Mouse (Mus musculus): Measurements from ENCODE around the gene Thbs2.

The Thbs2 gene

DNA sequence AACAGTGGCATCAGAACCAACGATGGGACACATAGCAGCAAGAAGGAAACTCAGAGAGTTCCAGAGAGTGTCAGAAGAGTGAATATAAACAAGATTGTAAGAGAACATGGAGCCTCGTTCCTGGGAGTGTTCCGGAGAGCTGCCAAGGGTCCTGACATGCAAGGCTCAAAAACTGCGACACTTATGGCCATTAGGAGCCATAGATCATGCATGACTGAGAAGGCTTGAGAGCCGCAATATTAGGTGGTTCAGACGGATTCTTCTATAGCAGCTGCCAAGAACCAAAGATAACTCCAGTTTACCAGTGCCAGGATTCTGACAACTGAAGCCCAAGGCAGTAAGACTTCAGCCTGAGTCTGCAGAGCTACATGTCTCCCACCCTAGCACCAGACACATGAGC lies 3.1 kb upstream of the Thbs2 start:
- no peak for DNase-seq (ENCODE audit: extremely low read depth, insufficient read length, low spot score)

DNA sequence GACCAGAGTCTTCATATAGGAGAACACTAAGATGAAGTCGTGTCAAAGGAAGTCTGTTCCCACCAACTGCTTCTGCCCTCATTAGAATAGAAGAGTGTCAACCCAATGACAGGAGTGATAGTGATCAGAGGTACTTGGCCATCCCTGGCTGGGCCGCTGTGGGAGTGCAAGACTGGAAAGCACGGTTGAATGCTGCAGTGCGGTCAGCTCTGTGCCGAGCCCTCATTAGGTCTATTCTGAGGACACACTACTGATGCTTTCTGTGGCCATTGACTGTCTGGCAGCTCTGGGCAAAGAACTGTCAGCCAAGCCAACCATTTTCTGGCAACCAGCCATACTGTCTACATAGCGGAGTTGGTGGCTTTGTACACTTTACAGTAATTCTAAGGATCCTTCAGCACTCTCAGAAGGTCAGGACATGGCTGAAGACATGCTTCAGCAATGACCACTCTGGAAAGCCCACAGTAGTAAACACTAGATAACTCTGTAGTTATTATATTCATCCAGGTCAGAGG lies 2.3 kb upstream of the Thbs2 start:
- DNase-seq (ENCODE audit: extremely low read depth, insufficient read length, low spot score), result no peak

DNA sequence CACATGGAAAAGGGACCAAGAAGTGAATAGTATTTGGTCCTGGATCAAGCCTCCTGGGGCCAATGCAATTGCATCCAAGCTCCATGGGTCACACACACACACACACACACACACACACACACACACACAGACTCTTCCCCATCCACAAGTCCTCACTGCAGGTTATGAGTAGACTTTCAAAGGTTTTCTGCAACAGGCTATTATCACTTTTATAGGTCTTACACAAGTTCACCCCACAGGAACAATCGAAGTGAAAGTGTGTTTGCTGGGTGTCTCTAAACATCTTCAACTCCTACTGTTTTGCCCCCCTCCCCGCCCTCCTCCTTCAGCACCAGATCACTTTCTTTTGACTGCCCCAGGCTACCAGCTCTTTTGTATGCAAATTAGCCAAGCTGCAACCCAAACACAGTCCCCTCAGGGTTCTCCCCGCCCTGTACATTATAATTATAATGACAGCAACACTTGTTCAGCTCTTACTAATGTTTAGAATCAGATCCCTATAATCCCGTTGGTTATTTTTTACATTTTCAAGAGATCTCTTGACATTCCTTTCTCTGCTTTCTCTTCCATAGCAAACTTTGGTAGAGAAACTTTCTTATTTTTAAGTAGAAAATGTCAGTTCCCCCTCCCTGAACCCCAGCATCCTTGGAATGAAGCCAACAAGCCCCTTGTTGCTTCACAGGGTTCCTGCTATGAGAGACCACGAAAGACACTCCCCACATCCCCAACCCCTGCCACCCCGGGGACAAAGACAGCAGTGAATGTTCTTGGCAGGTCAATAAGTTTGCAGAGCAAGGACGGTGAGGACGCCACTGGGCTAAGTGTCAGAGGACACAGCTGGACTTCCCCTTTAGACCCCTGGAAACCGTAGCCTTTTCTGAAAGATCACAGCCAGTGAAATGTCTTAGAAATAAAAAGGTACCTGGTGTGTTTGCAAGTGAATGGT lies 714 bp downstream of the Thbs2 start:
- no peak for DNase-seq (ENCODE audit: extremely low read depth, insufficient read length, low spot score)

DNA sequence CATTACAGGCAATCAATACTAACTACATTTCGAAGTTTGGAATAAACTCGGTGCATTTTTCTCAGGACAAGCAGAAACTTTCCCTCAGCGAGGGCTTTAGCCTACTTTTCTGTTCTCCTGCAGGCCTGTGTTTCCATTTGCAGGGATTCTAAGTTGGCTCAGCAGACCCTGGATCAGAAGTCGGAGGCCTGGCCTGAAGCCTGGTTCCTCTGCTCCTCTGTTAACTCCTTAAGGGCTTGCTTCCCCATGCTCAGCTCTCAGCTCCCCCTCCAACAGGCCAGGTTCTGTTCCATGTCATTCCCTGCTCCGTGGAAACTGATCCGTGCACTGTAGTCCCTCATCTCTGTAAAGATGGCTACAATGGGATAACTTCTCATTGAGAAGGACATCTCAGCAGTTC lies 2.1 kb downstream of the Thbs2 start:
- DNase-seq (ENCODE audit: extremely low read depth, insufficient read length, low spot score), result no peak

DNA sequence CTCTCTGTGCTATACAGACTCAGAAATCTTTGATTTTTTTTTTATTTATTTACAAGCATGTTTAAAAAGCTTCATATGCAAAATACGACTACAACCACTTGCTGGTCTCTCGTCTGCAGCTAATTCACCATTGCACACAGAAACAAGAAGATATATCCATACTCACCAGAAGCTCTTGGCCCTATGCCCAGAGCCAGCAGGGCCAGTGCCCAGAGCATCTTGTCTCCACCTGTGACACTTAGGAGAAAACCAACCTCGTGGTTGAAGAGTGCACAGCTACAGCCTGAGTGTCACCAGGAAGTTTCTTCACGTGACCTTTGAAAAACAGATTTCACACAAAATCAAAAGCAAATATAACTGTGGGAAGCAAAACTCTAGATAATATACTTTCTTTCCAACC lies 2.8 kb downstream of the Thbs2 start:
- no peak for DNase-seq (ENCODE audit: extremely low read depth, insufficient read length, low spot score)

DNA sequence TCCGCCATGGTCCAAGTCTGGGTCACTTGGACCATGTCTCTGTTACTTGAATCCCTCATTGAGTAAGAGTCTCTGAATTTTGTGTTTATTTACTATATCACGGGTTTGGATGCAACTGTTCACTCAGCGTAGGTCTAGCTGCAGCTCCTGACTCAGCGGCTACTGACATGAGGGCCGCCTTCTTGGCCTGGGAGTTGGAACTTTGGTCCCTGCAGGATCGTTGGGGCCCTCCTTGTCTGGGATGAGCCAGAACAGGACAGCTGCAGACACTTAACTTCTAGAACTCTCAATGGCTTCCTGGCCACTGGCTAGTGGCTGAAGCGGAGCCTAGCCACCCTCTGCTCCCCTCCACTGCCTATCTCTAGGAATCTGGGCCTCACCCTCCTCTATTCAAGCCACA lies 11.2 kb downstream of the Thbs2 start:
- no peak for DNase-seq (ENCODE audit: extremely low read depth, insufficient read length, low spot score)

DNA sequence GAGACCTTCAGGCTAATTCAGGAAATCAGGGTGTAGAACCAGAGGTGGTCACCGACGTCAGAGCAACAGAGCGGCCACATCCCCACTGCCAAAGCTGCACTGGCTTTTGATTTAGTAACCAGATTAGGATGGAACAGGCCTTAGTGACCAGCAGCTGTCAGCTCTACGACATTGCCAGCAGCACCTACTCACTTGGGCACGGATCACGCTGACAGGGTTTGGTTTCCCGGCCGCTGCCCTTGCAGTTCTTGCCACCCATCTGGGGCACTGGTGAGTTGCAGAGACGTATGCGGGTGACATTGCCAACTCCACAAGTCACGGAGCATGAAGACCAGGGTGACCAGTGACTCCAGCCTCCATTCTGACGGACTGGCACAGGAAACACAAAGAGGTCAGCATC lies 13.0 kb downstream of the Thbs2 start:
- DNase-seq (ENCODE audit: extremely low read depth, insufficient read length, low spot score), result no peak

DNA sequence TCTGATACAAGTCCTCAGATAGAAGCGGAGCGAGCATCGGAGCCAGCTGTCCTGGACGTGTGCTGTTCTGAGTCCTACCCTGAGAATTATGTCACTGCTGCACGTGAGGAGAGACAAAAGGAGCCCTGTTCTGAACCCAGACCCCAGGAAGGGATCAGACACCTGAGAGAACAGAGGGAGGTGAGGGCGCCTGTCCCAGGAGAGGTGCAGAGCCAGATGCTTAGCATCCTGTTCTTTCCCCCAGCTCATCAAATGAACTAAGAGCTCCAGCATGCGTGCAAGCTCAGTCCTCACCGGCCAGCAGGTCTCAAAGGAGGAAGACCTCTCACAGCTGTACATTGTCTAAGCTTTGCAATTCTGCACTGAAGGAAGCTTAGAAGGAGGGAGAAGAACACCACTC lies 16.8 kb downstream of the Thbs2 start:
- DNase-seq (ENCODE audit: extremely low read depth, insufficient read length, low spot score), result no peak

DNA sequence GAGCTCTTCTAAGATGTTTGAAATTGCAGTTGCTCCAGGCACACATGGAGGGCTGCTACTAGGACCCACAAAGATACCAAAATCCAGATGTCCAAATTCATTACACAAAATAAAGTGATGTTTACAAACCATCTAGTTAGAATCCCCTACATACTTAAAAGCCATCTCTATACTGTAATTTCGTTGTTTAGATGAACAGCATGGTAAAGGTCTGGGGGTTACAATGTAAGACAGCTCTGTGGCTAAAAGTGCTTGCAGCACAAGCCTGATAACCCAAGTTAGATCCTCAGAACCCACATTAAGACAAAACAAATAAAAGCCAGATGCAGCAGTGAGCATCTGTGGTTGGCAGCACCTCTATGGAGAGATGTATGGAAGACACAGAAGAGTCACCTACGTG lies 18.5 kb downstream of the Thbs2 start:
- DNase-seq (ENCODE audit: extremely low read depth, insufficient read length, low spot score), result no peak

DNA sequence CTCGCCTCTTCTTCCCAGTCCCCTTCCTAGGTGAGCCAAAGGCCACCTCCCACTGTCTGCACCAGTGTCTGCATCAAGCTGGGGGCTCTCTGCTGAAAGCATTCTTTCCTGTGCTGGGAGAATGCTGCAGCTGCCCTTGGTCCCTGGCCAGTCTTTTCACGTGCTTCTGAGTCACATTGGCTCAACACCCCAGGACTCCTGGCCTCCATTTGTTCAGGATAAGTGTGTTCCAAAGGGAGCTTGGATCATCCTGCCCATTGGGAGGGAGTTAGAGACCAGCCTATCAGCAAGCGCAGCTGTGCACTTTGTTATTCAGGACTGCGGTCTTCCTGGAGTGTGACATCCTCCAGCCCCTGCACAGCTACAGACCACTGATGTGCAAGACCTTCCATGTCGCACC lies 21.6 kb downstream of the Thbs2 start:
- peak; percentile 76 for DNase-seq (ENCODE audit: extremely low read depth, insufficient read length, low spot score)

DNA sequence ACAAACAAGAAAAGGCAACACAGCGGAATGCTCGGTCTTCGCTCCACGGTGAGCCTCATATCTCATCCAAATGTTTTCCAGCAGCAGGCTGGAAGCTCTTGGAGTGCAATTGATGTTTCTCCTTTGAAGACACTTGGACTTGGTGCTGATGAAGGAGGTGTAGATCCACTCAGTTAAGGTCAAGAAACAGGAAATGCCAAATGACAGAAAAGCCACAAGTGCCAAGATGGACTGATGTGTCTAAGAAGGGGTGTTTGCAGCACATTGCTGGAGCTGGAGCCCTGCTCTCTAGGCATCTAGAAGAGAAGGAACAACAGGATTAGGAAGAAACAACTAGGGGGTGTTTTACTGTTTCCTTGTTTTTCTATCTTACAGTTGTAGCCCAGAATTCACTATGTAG lies 26.8 kb downstream of the Thbs2 start:
- no peak for DNase-seq (ENCODE audit: extremely low read depth, insufficient read length, low spot score)

DNA sequence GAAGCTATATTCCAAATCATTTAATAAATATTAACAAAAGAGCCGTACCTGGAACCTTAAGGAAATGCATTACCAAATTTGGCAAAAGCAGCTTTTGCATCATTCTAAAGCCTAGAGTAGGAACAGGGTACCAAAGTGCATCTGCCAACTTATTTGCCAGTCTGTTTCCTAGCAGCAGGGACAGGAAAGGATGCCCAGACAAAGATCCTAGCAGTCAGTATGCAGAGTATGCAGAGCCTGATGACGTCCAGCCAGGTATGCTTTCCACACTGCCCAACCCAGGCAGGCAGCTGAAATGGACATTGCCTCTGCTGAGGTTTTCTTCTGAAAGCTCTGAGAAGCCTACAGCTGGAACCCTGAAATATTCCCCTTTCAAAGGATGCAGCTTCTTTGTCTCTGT lies 27.6 kb downstream of the Thbs2 start:
- DNase-seq (ENCODE audit: extremely low read depth, insufficient read length, low spot score), result no peak

DNA sequence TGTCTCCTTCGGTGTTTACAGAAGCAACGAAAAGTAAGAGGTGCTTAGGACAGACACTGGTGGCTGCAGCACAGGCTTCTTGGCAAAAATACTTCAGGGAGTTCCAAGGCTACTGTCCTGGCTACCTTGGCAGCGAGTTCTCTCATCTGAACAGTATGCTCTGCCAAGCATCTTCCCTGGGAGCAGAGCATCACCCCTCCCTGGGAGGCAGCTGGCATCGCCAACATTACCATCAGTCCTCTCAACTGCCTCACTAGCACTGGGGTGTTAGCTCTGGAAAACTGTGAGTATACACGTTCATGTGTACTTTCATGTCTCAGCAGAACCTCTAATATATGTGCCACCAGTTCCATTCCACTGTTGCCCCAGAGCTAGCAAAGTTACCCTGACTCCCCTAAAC lies 30.7 kb downstream of the Thbs2 start:
- DNase-seq (ENCODE audit: extremely low read depth, insufficient read length, low spot score), result peak; percentile 27

DNA sequence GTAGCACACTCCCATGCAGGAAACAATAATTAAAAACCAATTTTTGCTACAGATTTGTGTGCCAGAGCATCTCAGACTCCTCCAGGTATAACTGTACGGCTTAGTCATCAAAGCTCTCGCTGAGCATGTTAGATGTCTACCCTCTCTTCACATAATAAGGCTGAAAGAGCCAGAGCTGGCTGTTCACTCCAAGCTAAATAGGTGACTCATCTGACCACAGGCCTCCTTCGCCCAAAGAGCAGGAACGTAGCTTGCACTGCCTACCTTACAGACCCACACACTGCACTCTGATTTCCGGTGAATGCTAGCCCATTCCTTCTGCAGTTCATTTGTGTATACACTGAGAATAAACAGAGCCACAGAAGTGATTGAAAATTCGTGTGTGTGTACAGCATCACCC lies 31.6 kb downstream of the Thbs2 start:
- peak; percentile 72 for DNase-seq (ENCODE audit: extremely low read depth, insufficient read length, low spot score)

DNA sequence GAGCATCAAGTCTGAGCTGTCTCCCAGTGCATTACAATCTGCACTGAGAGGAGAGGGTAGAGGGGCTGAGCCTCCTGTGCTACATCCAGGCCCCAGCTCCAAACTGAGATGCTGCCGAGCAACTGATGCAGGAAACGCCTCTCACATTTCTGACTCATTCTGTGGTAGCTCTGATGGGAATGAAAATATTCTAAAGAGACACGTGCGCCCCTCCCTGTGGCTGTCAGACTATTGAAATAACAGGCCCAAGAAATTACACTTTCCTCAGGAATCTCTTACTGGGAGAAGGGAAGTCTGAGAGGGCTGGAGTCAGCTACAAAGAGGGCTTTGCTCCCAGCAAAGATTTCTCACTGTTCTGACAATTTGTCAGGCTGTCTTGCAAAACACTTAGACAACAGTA lies 34.3 kb downstream of the Thbs2 start:
- DNase-seq (ENCODE audit: extremely low read depth, insufficient read length, low spot score), result peak; percentile 61

DNA sequence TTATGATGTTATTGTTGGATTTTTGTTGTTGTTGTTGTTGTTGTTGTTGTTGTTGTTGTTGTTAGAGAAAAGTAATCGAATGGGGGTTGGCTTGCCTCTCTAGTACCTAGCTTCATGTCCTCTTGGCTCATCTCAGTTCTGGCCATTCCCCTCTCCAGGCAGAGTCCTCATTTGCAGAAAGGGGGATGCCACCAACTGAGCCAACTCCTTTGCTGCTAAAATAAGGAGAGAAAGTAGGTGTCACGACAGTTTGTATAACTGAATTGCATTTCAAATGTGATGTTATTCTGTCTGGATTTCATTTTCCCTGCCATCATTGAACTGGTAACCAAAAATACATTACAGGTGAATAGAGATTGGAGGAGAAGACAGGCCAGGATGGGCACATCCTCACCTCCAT lies 35.9 kb downstream of the Thbs2 start:
- no peak for DNase-seq (ENCODE audit: extremely low read depth, insufficient read length, low spot score)

DNA sequence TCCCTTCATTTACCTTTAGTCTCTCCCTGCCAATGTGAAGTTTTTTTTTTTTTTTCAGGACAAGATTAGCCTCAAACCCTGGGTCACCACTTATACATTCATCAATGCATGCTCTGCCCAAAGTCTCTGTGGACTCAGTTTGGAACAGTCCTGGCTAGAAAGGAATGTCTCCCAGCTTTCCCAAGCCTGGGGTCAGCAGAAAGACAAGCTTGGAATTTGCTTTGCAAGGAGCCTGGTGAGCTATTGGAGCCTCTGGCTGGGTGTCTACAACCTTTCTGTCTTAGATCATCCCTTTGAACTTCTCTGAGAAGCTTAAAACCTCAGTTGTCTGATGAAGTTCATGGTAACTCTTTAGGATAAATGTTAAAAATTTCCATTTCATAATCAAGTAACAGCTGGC lies 36.9 kb downstream of the Thbs2 start:
- DNase-seq (ENCODE audit: extremely low read depth, insufficient read length, low spot score), result no peak

DNA sequence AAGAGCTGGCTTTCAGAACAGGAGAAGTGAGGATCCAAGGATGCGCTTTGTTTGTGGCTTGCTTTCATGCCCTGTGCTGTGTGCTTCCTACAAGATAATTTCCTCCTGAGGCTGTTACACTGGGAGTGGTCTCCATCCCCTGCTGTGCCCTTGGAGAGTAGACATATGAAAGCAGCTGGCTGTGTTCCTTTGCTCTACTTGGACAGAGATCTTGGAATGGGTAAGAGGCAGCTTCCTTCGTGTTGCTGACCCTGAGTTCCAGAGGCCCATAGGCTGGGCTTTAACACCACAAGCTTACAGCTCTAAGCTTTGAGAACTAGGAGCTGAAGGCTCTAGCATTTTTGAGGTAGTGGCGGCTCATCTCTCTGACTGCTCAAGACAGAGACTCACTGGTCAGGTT lies 39.1 kb downstream of the Thbs2 start:
- DNase-seq (ENCODE audit: extremely low read depth, insufficient read length, low spot score), result no peak

DNA sequence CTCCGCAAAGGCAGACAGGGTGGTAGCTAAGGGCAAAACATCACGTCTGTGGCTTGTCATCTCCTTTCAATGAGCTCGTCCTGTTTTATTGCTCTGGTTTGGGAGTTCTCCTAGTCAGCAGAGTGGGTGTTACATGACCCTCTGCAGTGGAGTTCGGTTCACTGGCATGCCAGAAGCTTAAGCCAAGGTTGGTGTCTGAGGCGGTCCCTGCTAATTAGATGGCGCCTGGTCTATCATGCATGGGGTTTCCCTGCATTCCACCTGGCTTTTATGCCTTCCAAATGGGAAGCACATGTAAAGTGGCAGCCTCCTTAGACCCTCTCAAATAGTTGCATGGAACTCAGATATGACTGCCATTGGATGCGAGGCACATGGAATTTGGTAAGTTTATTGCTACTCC lies 42.0 kb downstream of the Thbs2 start:
- DNase-seq (ENCODE audit: extremely low read depth, insufficient read length, low spot score), result no peak

DNA sequence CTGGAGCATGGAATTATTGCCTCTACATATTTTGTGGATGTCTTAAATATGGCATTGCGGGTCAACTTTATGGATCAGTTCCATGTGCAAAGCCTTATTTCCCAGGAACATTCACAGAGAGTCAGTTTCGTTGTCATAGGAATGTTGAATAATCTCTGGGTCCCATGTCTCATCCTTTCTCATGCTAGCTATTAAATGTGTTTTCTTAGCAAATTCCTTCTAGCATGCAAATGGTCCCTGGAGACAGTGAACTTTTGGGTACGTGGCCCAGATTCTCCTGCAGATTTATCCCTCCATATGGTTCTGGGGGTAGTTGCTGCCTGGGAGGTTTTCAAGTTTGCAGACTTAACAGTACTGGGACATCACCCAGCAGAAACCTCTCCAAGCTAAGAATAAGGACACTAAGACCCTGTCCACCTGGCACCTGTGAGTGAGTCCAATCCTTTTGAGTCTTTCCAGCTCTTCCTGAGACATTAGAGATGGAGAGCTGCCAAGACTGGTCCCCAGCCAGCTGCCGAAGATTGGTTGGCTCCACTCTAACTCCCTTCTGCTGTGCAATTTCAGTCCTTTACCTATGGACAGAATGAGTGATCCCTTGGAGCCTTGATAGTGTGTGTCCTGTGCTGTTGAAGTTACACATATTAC lies 45.9 kb downstream of the Thbs2 start:
- DNase-seq (ENCODE audit: extremely low read depth, insufficient read length, low spot score), result no peak

DNA sequence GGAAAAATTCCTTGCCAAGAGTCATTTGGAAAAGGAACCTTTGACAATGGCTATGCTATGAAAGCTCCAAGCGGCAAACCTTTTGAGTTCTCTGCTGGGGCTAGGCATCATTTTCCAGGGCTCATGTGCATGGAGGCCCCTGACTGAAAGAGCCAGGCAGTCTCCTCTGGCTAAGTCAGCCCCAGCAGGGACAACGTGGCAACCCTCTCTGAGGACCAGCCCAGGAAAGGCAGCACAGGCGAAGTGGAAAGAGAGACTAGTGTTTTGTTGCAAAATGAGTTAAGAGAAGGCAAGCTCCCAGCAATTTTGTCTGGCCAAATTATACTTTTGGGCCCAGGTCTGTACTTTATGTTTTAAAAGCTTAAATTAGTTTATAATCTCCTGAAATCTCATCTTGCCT lies 50.0 kb downstream of the Thbs2 start:
- DNase-seq (ENCODE audit: extremely low read depth, insufficient read length, low spot score), result no peak
